10 mouse cellular contexts compared by ENCODE assay signal in genomic region chr15:77823634-77824033, GRCm38 (mm10). TPM values are rescaled to one million over a fixed set of nuclear protein-coding genes. Genes with fewer than 3 reads are reported as not detected.
DNase-seq lines count a peak whose midpoint lies in the region; ATAC-seq and TF ChIP-seq lines count a peak whose summit lies in the region.
"Had no signal": no experiment of that assay in that cellular context is flagged by ENCODE, and none has a peak within 500 bp of the region (broad histone marks: within the 10 kb centered on the region; RNA-seq: fewer than 3 reads in every experiment).

No protein-coding gene starts in this region.

- ATAC-seq in heart, embryonic 13.5 days (ENCODE audit: extremely low read depth, insufficient number of reproducible peaks, low FRiP score, low TSS enrichment), result no peak
- ATAC-seq in megakaryocyte, adult 5-6 weeks (ENCODE audit: poor library complexity, severe bottlenecking), result no peak
- no peak for ATAC-seq in heart, postnatal 0 days (ENCODE audit: insufficient read depth, low read depth)
- no peak for ATAC-seq in stomach, postnatal 0 days (ENCODE audit: low FRiP score, low TSS enrichment)

- H3K4me1 ChIP-seq in heart, embryonic 13.5 days, result peaks cover 98% of the 10 kb centered on the region
- peaks cover 100% of the 10 kb centered on the region for H3K4me1 ChIP-seq in megakaryocyte, embryonic 14.5 days
- peaks cover 81% of the 10 kb centered on the region for H3K4me1 ChIP-seq in heart, postnatal 0 days (ENCODE audit: control insufficient read depth, insufficient read depth)
- H3K4me1 ChIP-seq in stomach, postnatal 0 days (replicated peaks; ENCODE audit: control insufficient read depth, insufficient read depth), result peaks cover 34% of the 10 kb centered on the region
- peaks cover 61% of the 10 kb centered on the region for H3K4me1 ChIP-seq in thymus, adult 2 months (replicated peaks; ENCODE audit: control insufficient read depth, insufficient read depth, low read length)

- no peak for TF ChIP-seq EP300 in heart, postnatal 0 days (IDR thresholded peaks at IDR 0.05; ENCODE audit: low read depth)
- TF ChIP-seq EP300 in stomach, postnatal 0 days (optimal IDR thresholded peaks at IDR 0.05), result no peak

- no peak for TF ChIP-seq POLR2A in thymus, adult 2 months (IDR thresholded peaks at IDR 0.05; ENCODE audit: control insufficient read depth, extremely low read depth, insufficient read depth, low read length, poor library complexity)

- 57% methylated on average over 3 of the region's 3 CpGs for WGBS in heart, embryonic 13.5 days
- WGBS in heart, postnatal 0 days, result 32% methylated on average over 3 of the region's 3 CpGs
- WGBS in stomach, postnatal 0 days, result 40% methylated on average over 3 of the region's 3 CpGs
- 80% methylated on average over 3 of the region's 3 CpGs for WGBS in thymus, adult 2 months

- H3K9ac ChIP-seq in heart, embryonic 13.5 days, result peak overlapping the region; percentile 47
- no peak overlapping the region for H3K9ac ChIP-seq in heart, postnatal 0 days (replicated peaks; ENCODE audit: low read depth, low read length)
- no peak overlapping the region; the same call in 1 of the 2 replicates for H3K9ac ChIP-seq in stomach, postnatal 0 days (ENCODE audit: low read length)

- peak overlapping the region; percentile 88 for H3K27ac ChIP-seq in heart, embryonic 13.5 days (replicated peaks)
- H3K27ac ChIP-seq in heart, postnatal 0 days (ENCODE audit: low read depth), result peak overlapping the region; percentile 81
- H3K27ac ChIP-seq in stomach, postnatal 0 days (replicated peaks), result peak overlapping the region; percentile 95
- no peak overlapping the region for H3K27ac ChIP-seq in thymus, adult 2 months (ENCODE audit: control insufficient read depth, insufficient read depth, low read length)

- peaks cover 9% of the 10 kb centered on the region for H3K36me3 ChIP-seq in heart, embryonic 13.5 days
- peaks cover 98% of the 10 kb centered on the region for H3K36me3 ChIP-seq in megakaryocyte, embryonic 14.5 days (replicated peaks; ENCODE audit: low read length)
- no peaks in the 10 kb centered on the region for H3K36me3 ChIP-seq in heart, postnatal 0 days (replicated peaks; ENCODE audit: control insufficient read depth, insufficient read depth, low read length)
- no peaks in the 10 kb centered on the region; the same call in 1 of the 2 replicates for H3K36me3 ChIP-seq in stomach, postnatal 0 days (ENCODE audit: control insufficient read depth, insufficient read depth, low read length)
- peaks cover 10% of the 10 kb centered on the region; the same call in 1 of the 2 replicates for H3K36me3 ChIP-seq in thymus, adult 2 months (ENCODE audit: control insufficient read depth, insufficient read depth, low read length)

- intact Hi-C loops in heart, postnatal 36 days (cut with DNase I), result no loop called here

- no peaks in the 10 kb centered on the region for H3K27me3 ChIP-seq in heart, embryonic 13.5 days (replicated peaks)
- H3K27me3 ChIP-seq in megakaryocyte, embryonic 14.5 days (replicated peaks), result no peaks in the 10 kb centered on the region
- no peaks in the 10 kb centered on the region for H3K27me3 ChIP-seq in heart, postnatal 0 days (ENCODE audit: control insufficient read depth, insufficient read depth, low read length)
- no peaks in the 10 kb centered on the region for H3K27me3 ChIP-seq in stomach, postnatal 0 days (ENCODE audit: control insufficient read depth, insufficient read depth, low read length)
- no peaks in the 10 kb centered on the region for H3K27me3 ChIP-seq in thymus, adult 2 months (ENCODE audit: control insufficient read depth, insufficient read depth, low read length)

- 0 out of 2 replicates have a peak, but pooled peaks have one; percentile 7 for TF ChIP-seq CTCF in heart, postnatal 0 days (IDR thresholded peaks at IDR 0.05; ENCODE audit: low read depth)
- TF ChIP-seq CTCF in stomach, postnatal 0 days (IDR thresholded peaks at IDR 0.05; ENCODE audit: low read depth), result no peak
- no peak for TF ChIP-seq CTCF in thymus, adult 2 months (IDR thresholded peaks at IDR 0.05; ENCODE audit: borderline replicate concordance, control insufficient read depth, extremely low read depth, insufficient read depth, low read length, poor library complexity)

- DNase-seq in heart, postnatal 36 days, result no peak
- DNase-seq in heart, postnatal 0 days (ENCODE audit: low spot score), result no peak
- no peak for DNase-seq in stomach, postnatal 0 days (ENCODE audit: low spot score)
- DNase-seq in spleen, adult 12 weeks (ENCODE audit: low spot score), result no peak
- no peak for DNase-seq in thymus, adult 2 months
- DNase-seq: gastrocnemius, postnatal 25 days; midbrain, embryonic 14.5 days had no signal

- no peaks in the 10 kb centered on the region for H3K9me3 ChIP-seq in heart, embryonic 13.5 days
- no peaks in the 10 kb centered on the region for H3K9me3 ChIP-seq in megakaryocyte, embryonic 14.5 days
- H3K9me3 ChIP-seq in heart, postnatal 0 days (replicated peaks; ENCODE audit: control insufficient read depth, low read length), result no peaks in the 10 kb centered on the region
- H3K9me3 ChIP-seq in stomach, postnatal 0 days (ENCODE audit: control insufficient read depth, low read length), result no peaks in the 10 kb centered on the region

- H3K4me2 ChIP-seq in heart, embryonic 13.5 days, result no peak overlapping the region
- no peak overlapping the region for H3K4me2 ChIP-seq in heart, postnatal 0 days (ENCODE audit: low read depth, low read length)
- H3K4me2 ChIP-seq in stomach, postnatal 0 days (replicated peaks; ENCODE audit: low read depth), result no peak overlapping the region

- no peak overlapping the region for H3K4me3 ChIP-seq in heart, embryonic 13.5 days
- H3K4me3 ChIP-seq in megakaryocyte, embryonic 14.5 days (replicated peaks), result peak overlapping the region; percentile 88
- no peak overlapping the region for H3K4me3 ChIP-seq in heart, postnatal 0 days (ENCODE audit: low read depth, low read length)
- no peak overlapping the region for H3K4me3 ChIP-seq in stomach, postnatal 0 days (ENCODE audit: low read depth, low read length)
- H3K4me3 ChIP-seq in thymus, adult 2 months (ENCODE audit: control insufficient read depth, insufficient read depth, low read length), result no peak overlapping the region

RNA-seq across cellular contexts. Expression of gene Myh9, which starts 18.3 kb away (rescaled TPM):
- 24.8 and 25.0 TPM in 2 replicates for polyA plus RNA-seq in heart, embryonic 13.5 days (2015; fragmentation: Nextera tagmentation; extraction: Ambion mirVana)
- 100 to 1,000 TPM; 105 to 110 TPM for total RNA-seq in heart, postnatal 36 days (2021)
- polyA plus RNA-seq in megakaryocyte, embryonic 14.5 days (2012; ENCODE audit: insufficient read depth, low replicate concordance), result 1,439 and 1,641 TPM in 2 replicates
- total RNA-seq in megakaryocyte, adult 5-6 weeks (2015), result 464 and 549 TPM in 2 replicates
- total RNA-seq in megakaryocyte, adult 5-6 weeks (2017), result 759 and 878 TPM in 2 replicates
- 62.0 and 63.6 TPM in 2 replicates for total RNA-seq in heart, postnatal 0 days (2014; rRNA removed; ENCODE audit: low replicate concordance)
- 15.7 and 17.5 TPM in 2 replicates for polyA plus RNA-seq in heart, postnatal 0 days (2015; fragmentation: Nextera tagmentation; extraction: Ambion mirVana)
- 27.9 and 32.9 TPM in 2 replicates for polyA plus RNA-seq in stomach, postnatal 0 days (2015; fragmentation: Nextera tagmentation; extraction: Ambion mirVana)
- 167 and 193 TPM in 2 replicates for polyA plus RNA-seq in thymus, adult 2 months (2012; rRNA removed)
